Mouse (Mus musculus): ENCODE results near the gene Gm3727.
"Not testable (repeated sequence)": the region's sequence is repeated elsewhere in the genome, so short reads cannot be mapped to it uniquely, and the experiment has no call there.

Gene Gm3727

DNA sequence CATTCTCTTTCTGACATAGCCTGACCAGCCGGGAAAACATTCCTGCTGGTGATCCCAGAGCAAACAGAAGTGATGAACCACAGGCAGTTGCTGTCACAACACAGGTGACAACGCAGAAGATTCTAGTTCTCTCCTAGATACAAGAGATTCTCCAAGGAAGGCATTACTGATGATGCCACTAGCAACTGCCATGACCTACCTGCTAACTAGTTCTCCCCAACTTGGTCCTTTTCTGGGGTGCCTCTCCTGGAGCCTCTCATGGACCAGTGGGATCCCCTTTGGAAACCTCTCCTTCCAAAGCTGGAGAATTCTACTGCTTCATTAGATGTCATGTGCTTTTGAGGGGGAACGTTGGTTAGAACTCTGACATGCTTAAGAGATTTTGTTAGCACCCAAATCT lies at the start of gene Gm3727:
TSS of gene Gm3727 (minus strand) at position 101 of the 400 bp plus-strand sequence.
- not testable (repeated sequence) for DNase-seq

- DNase-seq, result peak; percentile 2 to 4
Observed at GRCm38 (mm10) chr14:7243498-7243897, 21.0 kb downstream of the Gm3727 start.
